Mouse (Mus musculus) stomach, postnatal 0 days (tissue): ENCODE measurements at regions not wholly inside any gene's neighbourhood (a gene's known extent, or its start where the extent isn't known, plus 50 kb on each side); places are given as distances from the start of the nearest gene placed in this dataset.

Experiments used
- CTCF ChIP-seq: IDR thresholded peaks from 2 replicates; pipeline ENCODE4 v1.5.1; 2016; ENCODE audit warnings: antibody characterized with exemption, low read depth, mild to moderate bottlenecking, moderate library complexity
- EP300 ChIP-seq: optimal IDR thresholded peaks from 2 replicates; pipeline ENCODE3; 2016; ENCODE audit warnings: antibody characterized with exemption

GRCm38 (mm10) chr11:19433680-19434619 is 415.2 kb upstream of the Meis1 start:
- TF ChIP-seq CTCF (no peak), EP300 (no peak)
